In genomic region chr1:77490166-77490565, GRCm38 (mm10) we compare ENCODE assay signal across 25 mouse cellular contexts. TPM values are rescaled to one million over a fixed set of nuclear protein-coding genes. Genes with fewer than 3 reads are reported as not detected.
"Had no signal": no experiment of that assay in that cellular context is flagged by ENCODE, and none has a peak within 500 bp of the region (broad histone marks: within the 10 kb centered on the region; RNA-seq: fewer than 3 reads in every experiment).

No protein-coding gene starts in this region.

- H3K4me2 ChIP-seq: embryonic facial prominence, embryonic 12.5 days; embryonic facial prominence, embryonic 13.5 days; embryonic facial prominence, embryonic 15.5 days; forebrain, embryonic 12.5 days; forebrain, embryonic 13.5 days; forebrain, embryonic 15.5 days had no signal

- H3K9me3 ChIP-seq: embryonic facial prominence, embryonic 10.5 days; embryonic facial prominence, embryonic 12.5 days; embryonic facial prominence, embryonic 13.5 days; embryonic facial prominence, embryonic 15.5 days; forebrain, embryonic 10.5 days; forebrain, embryonic 12.5 days; forebrain, embryonic 13.5 days; forebrain, embryonic 15.5 days; heart, embryonic 10.5 days had no signal

- H3K36me3 ChIP-seq: forebrain, embryonic 15.5 days; heart, embryonic 10.5 days had no signal

- H3K27me3 ChIP-seq: embryonic facial prominence, embryonic 12.5 days; embryonic facial prominence, embryonic 13.5 days; embryonic facial prominence, embryonic 15.5 days; forebrain, embryonic 12.5 days; forebrain, embryonic 13.5 days; forebrain, embryonic 15.5 days had no signal

- DNase-seq: cerebellum, postnatal 10 days; cerebellum, postnatal 14 days; cerebellum, postnatal 25 days; cerebellum, postnatal 36 days; embryo, embryonic 11 days; forebrain, postnatal 0 days; gastrocnemius, adult 2 months; gastrocnemius, postnatal 10 days; gastrocnemius, postnatal 14 days; gastrocnemius, postnatal 25 days; gastrocnemius, postnatal 36 days; heart, adult 18-20 months; heart, adult 2 months had no signal

- H3K27ac ChIP-seq: embryonic facial prominence, embryonic 10.5 days; embryonic facial prominence, embryonic 12.5 days; embryonic facial prominence, embryonic 13.5 days; embryonic facial prominence, embryonic 15.5 days; forebrain, embryonic 10.5 days; forebrain, embryonic 12.5 days; forebrain, embryonic 13.5 days; forebrain, embryonic 15.5 days; gastrocnemius, adult 2 months; heart, adult 2 months; heart, embryonic 10.5 days had no signal

- ATAC-seq: forebrain, embryonic 13.5 days; forebrain, embryonic 14.5 days; forebrain, embryonic 15.5 days; forebrain, embryonic 16.5 days; forebrain, postnatal 0 days had no signal

- H3K9ac ChIP-seq: embryonic facial prominence, embryonic 12.5 days; embryonic facial prominence, embryonic 13.5 days; embryonic facial prominence, embryonic 15.5 days; forebrain, embryonic 12.5 days; forebrain, embryonic 13.5 days; forebrain, embryonic 15.5 days; forebrain, postnatal 0 days had no signal

- H3K4me3 ChIP-seq: embryonic facial prominence, embryonic 10.5 days; embryonic facial prominence, embryonic 12.5 days; embryonic facial prominence, embryonic 13.5 days; embryonic facial prominence, embryonic 15.5 days; erythroblast, embryonic 14.5 days; forebrain, embryonic 10.5 days; forebrain, embryonic 12.5 days; forebrain, embryonic 13.5 days; forebrain, embryonic 15.5 days; gastrocnemius, adult 2 months; heart, adult 2 months; heart, embryonic 10.5 days had no signal

RNA-seq across cellular contexts. Expression of gene Epha4, which starts 24.7 kb away (rescaled TPM):
- polyA plus RNA-seq: erythroblast, embryonic 14.5 days had no signal
